Mouse (Mus musculus) cerebellum, postnatal 10 days (tissue): ENCODE data around the gene Armc10.
"Not testable (repeated sequence)": the region's sequence is repeated elsewhere in the genome, so short reads cannot be mapped to it uniquely, and the experiment has no call there.

Experiments used
- DNase-seq, 2 experiments: peaks; one replicate each; pipeline ENCODE4 v3.0.0; 2021; ENCODE audit warnings: mixed read lengths in 2 of 2

Armc10 gene

GRCm38 (mm10) chr5:21645439-21646132 lies at the start of gene Armc10, which contains the start of gene Fbxl13:
Gene Armc10 (plus strand): TSS chr5:21645813.
Gene Fbxl13 (minus strand): TSS chr5:21645634.
- DNase-seq = peak; percentile 93

- not testable (repeated sequence) for DNase-seq
Measured at GRCm38 (mm10) chr5:21599536-21599935, 46.1 kb upstream of the Armc10 start.

- DNase-seq = no peak
Measured at GRCm38 (mm10) chr5:21599961-21600360, 45.7 kb upstream of the Armc10 start.

- no peak for DNase-seq
Measured at GRCm38 (mm10) chr5:21605936-21606335, 39.7 kb upstream of the Armc10 start.

GRCm38 (mm10) chr5:21608311-21609304 lies 37.0 kb upstream of the Armc10 start:
- DNase-seq = peak; percentile 63

- no peak for DNase-seq
Measured at GRCm38 (mm10) chr5:21610996-21611395, 34.6 kb upstream of the Armc10 start.

GRCm38 (mm10) chr5:21614299-21614698 lies 31.3 kb upstream of the Armc10 start:
- not testable (repeated sequence) for DNase-seq

GRCm38 (mm10) chr5:21616450-21617009 lies 29.1 kb upstream of the Armc10 start:
- DNase-seq = no peak

- no peak for DNase-seq
Measured at GRCm38 (mm10) chr5:21625916-21626315, 19.7 kb upstream of the Armc10 start.

- DNase-seq = peak; percentile 72 to 78
Measured at GRCm38 (mm10) chr5:21640961-21641360, 4.7 kb upstream of the Armc10 start.

GRCm38 (mm10) chr5:21643606-21644005 lies 2.0 kb upstream of the Armc10 start:
- DNase-seq = no peak

GRCm38 (mm10) chr5:21644891-21645438 lies 648 bp upstream of the Armc10 start:
- peak; percentile 59 to 63 for DNase-seq

GRCm38 (mm10) chr5:21646133-21646491 lies 499 bp downstream of the Armc10 start:
- no peak for DNase-seq

- no peak for DNase-seq
Measured at GRCm38 (mm10) chr5:21650736-21651135, 5.1 kb downstream of the Armc10 start.

GRCm38 (mm10) chr5:21651885-21652612 lies 6.4 kb downstream of the Armc10 start:
- DNase-seq = no peak

GRCm38 (mm10) chr5:21656912-21657311 lies 11.3 kb downstream of the Armc10 start:
- no peak for DNase-seq

- no peak for DNase-seq
Measured at GRCm38 (mm10) chr5:21658038-21658437, 12.4 kb downstream of the Armc10 start.

- peak; percentile 89 to 91 for DNase-seq
Measured at GRCm38 (mm10) chr5:21658623-21659395, 13.2 kb downstream of the Armc10 start.

- DNase-seq = no peak
Measured at GRCm38 (mm10) chr5:21660850-21661249, 15.2 kb downstream of the Armc10 start.

- peak; percentile 38 to 40 for DNase-seq
Measured at GRCm38 (mm10) chr5:21663081-21663480, 17.5 kb downstream of the Armc10 start.
